Mouse (Mus musculus) hindbrain, embryonic 10.5 days (tissue): ENCODE results near the gene Cyp11a1. TPM values are rescaled to one million over a fixed set of nuclear protein-coding genes. Genes with fewer than 3 reads are reported as not detected.

Source experiments
- DNase-seq: peaks from one replicate; pipeline ENCODE4 v3.0.0-alpha.2; 2017; ENCODE audit warnings: low spot score
- H3K27ac ChIP-seq: fragments of 300-500 bp; sonication (generic); 2 replicates; pipeline ENCODE4 v1.5.1; 2016; ENCODE audit warnings: mild to moderate bottlenecking, moderate library complexity
- H3K27me3 ChIP-seq: fragments of 300-500 bp; sonication (generic); 2 replicates; pipeline ENCODE4 v1.6.1; 2016; ENCODE audit warnings: mild to moderate bottlenecking; ENCODE audit not compliant: poor library complexity, insufficient read depth, severe bottlenecking
- H3K36me3 ChIP-seq: fragments of 300-500 bp; sonication (generic); 2 replicates; pipeline ENCODE4 v1.6.1; 2016; ENCODE audit warnings: mild to moderate bottlenecking, moderate library complexity
- H3K4me1 ChIP-seq: fragments of 300-500 bp; sonication (generic); replicated peaks from 2 replicates; pipeline ENCODE4 v1.6.1; 2016; ENCODE audit warnings: mild to moderate bottlenecking
- H3K4me3 ChIP-seq: fragments of 300-500 bp; sonication (generic); 2 replicates; pipeline ENCODE4 v1.5.1; 2016; ENCODE audit warnings: mild to moderate bottlenecking, moderate library complexity
- H3K9me3 ChIP-seq: fragments of 300-500 bp; sonication (generic); 2 replicates; pipeline ENCODE4 v1.6.1; 2016; ENCODE audit warnings: mild to moderate bottlenecking, moderate library complexity
- WGBS: fragments of 180-500 bp; shearing (Covaris S2); methylation state at CpG from one replicate; pipeline ENCODE4 v1.1.7; 2016; 5-methylcytosine and 5-hydroxymethylcytosine counted together
- polyA plus RNA-seq: library from polyadenylated mRNA; unstranded; fragments of >200 nt; fragmentation: Nextera tagmentation; extraction: Ambion mirVana; gene quantifications from 2 replicates; pipeline ENCODE4 v1.2.1, GENCODE M21; 2016

The Cyp11a1 gene
- polyA plus RNA-seq, 1 experiment from 2014 or later = not detected

- no peak for DNase-seq
- no peak overlapping the region for H3K4me3 ChIP-seq
- peaks cover 50% of the 10 kb centered on the region for H3K4me1 ChIP-seq
- no peak overlapping the region for H3K27ac ChIP-seq
- 78% methylated on average over 12 of the region's 12 CpGs for WGBS
- no peaks in the 10 kb centered on the region; the same call in 1 of the 2 replicates for H3K27me3 ChIP-seq
- peaks cover 8% of the 10 kb centered on the region; the same call in 1 of the 2 replicates for H3K36me3 ChIP-seq
- H3K9me3 ChIP-seq = no peaks in the 10 kb centered on the region
These were observed 40.7 kb upstream of the Cyp11a1 start for GRCm38 (mm10) chr9:57965281-57966185.

DNA sequence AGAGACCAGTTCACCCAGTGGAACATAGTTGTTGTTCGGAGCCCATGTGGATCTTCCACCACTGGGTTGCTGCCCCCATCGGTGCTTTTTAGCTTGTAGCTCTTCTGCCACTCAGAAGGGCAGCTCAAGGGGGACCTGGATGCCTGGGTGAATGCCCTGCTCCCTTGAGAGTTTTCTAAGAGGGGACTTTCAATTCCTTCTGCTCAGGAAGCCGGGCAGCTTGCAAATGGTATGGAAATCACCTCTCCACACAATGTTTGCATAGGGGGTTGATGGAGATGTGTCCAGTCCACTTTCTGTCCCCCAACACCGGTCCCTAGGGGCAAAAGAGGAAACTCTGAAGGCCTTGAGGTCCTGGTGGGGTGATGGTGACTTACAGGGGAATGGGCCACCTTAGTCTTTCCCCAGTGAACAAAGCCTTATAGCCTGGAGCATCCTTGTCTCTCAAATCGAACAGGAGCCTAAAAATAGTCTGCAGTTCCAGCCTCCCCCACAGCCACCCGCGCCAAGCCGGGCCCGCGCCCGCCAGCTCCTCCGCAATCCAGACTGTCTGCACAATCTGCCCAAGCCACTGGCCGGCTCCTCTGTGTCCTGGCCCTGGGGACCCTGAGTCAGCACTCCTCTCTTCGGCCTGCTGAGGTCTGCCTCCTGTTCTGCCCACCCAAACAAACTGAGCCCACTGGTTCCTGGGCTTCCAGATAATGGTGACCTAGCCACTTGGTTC is 38.8 kb upstream of the Cyp11a1 start:
- peaks cover 46% of the 10 kb centered on the region for H3K4me1 ChIP-seq
- no peak overlapping the region for H3K4me3 ChIP-seq
- H3K27me3 ChIP-seq = no peaks in the 10 kb centered on the region
- H3K27ac ChIP-seq = peak overlapping the region; percentile 6; the same call in 1 of the 2 replicates
- H3K9me3 ChIP-seq = no peaks in the 10 kb centered on the region
- WGBS = 79% methylated on average over 14 of the region's 14 CpGs
- no peak for DNase-seq
- no peaks in the 10 kb centered on the region for H3K36me3 ChIP-seq

DNA sequence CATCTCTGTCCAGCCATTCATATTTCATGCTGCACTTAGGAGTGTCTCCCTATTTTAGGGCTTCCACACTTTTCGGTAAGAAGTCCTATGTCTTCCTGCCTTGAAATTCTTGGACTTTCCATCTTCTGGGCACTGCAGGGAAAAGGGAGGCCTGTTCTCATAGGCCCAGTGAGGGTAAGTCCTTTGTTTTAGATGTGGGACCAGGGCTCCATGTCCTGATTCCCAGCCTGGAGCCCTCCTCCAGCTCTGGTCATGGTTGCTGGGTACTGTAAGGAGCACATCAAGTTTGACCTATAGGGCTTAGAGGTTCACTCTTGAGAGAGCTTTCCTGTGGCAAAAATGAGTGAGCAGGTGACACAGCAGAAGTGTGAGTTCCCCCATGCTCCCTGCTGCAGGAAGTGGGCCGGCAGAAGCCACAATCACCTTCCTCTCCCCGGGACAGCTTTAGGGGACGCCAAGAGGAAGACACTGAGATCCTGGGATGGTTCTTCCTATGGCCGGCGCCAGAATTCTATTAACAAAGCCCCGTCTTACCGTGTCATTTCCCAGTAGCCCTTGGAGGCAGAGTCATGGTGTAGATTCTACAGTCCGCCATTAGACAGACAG is 37.9 kb upstream of the Cyp11a1 start:
- Histone ChIP-seq H3K27ac (no peak overlapping the region), H3K4me3 (no peak overlapping the region), H3K27me3 (no peaks in the 10 kb centered on the region), H3K4me1 (peaks cover 47% of the 10 kb centered on the region), H3K36me3 (no peaks in the 10 kb centered on the region), H3K9me3 (no peaks in the 10 kb centered on the region)
- DNase-seq = no peak
- WGBS = 90% methylated on average over 9 of the region's 9 CpGs

GRCm38 (mm10) chr9:57968783-57969542 is 37.2 kb upstream of the Cyp11a1 start:
- 89% methylated on average over 8 of the region's 8 CpGs for WGBS
- peaks cover 50% of the 10 kb centered on the region for H3K4me1 ChIP-seq
- H3K27ac ChIP-seq = no peak overlapping the region; the same call in 1 of the 2 replicates
- no peak for DNase-seq
- H3K9me3 ChIP-seq = no peaks in the 10 kb centered on the region
- H3K36me3 ChIP-seq = no peaks in the 10 kb centered on the region
- no peak overlapping the region for H3K4me3 ChIP-seq
- H3K27me3 ChIP-seq = no peaks in the 10 kb centered on the region

DNA sequence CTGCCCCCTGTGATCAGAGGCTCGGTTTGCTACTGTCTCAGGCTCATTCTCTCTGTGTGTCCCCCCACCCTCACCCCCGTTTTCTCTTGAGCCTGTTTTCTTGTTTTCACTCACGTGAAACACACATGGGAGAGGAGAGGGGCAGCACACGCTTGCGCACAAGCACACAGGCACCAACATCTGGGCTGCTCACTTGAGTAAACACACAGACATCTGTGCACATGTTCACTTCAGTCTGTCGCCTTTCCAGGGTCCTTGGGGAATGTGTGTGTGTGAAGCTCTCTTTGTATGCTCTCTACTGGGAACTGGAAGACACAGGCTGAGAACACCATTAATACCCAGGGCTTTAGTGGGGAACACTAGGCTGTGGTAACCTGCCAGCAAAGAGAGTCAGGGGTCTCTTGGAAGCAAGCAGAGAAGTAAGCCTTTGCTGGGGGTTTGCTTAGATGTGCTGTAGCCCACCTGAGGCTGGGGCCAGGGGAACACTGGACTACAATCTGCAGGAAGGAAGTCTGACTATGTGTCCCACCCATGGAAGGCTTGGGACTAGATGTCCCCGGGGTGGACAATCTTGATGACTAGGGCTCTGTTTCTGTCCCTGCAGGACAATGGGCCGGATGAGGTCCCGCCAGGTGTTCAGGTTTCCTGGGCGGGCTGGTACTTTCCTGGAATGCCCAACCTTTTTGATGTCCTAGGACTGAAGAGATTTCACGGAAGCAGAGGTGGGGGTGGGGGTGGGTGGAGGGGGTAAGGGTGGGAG is 36.3 kb upstream of the Cyp11a1 start:
- Histone ChIP-seq H3K4me3 (no peak overlapping the region), H3K36me3 (no peaks in the 10 kb centered on the region), H3K27me3 (no peaks in the 10 kb centered on the region), H3K4me1 (peaks cover 40% of the 10 kb centered on the region), H3K27ac (peak overlapping the region; percentile 50; the same call in 1 of the 2 replicates), H3K9me3 (no peaks in the 10 kb centered on the region)
- 77% methylated on average over 11 of the region's 11 CpGs for WGBS
- DNase-seq = no peak

DNA sequence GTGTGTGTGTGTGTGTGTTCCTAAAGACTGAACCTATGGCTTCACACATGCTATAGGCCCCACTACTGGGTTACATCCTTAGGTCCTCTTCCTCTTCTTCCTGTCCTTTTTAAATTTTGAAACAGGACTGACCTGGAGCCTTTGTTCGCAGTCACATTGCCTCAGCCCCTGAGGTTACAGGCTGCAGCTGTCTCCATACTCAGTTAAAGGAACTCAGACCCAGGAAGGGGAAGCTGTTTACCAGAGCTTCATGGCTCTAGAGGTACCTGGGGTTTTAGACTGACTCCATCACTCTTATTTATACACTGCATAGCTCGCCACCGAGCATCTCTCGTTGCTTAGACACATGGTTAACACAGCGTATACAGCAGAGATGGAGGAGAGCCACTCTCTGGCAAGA is 34.8 kb upstream of the Cyp11a1 start:
- H3K4me1 ChIP-seq = peaks cover 36% of the 10 kb centered on the region
- H3K27me3 ChIP-seq = no peaks in the 10 kb centered on the region
- DNase-seq = no peak
- WGBS = 94% methylated on average over 5 of the region's 5 CpGs
- H3K27ac ChIP-seq = peak overlapping the region; percentile 56; the same call in 1 of the 2 replicates
- no peak overlapping the region for H3K4me3 ChIP-seq
- H3K9me3 ChIP-seq = no peaks in the 10 kb centered on the region
- H3K36me3 ChIP-seq = no peaks in the 10 kb centered on the region

DNA sequence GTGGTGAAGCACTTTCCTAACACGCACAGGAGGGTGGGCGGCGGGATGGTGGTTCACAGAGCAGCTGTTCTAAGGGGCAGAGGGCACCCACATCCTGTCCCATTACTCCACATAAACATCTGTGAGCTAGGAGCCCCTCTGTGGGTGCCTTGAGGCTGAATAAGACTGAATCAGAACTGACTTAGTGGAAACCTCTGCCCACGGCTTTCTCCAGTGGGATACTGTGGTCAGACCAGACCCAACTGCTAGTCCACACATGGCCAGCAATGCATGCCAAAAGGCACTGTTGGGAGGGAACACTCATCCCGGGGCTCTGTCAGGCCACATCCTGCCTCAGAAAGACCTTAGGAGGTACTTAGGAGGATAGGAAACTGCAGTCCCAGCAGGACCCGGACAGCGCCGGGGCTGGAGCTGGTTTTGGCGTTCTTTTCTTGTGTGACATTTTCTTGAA is 34.0 kb upstream of the Cyp11a1 start:
- Histone ChIP-seq H3K27ac (peak overlapping the region; percentile 56; the same call in 1 of the 2 replicates), H3K4me3 (no peak overlapping the region), H3K27me3 (no peaks in the 10 kb centered on the region), H3K9me3 (no peaks in the 10 kb centered on the region), H3K4me1 (peaks cover 36% of the 10 kb centered on the region), H3K36me3 (no peaks in the 10 kb centered on the region)
- 65% methylated on average over 9 of the region's 9 CpGs for WGBS
- DNase-seq = no peak

DNA sequence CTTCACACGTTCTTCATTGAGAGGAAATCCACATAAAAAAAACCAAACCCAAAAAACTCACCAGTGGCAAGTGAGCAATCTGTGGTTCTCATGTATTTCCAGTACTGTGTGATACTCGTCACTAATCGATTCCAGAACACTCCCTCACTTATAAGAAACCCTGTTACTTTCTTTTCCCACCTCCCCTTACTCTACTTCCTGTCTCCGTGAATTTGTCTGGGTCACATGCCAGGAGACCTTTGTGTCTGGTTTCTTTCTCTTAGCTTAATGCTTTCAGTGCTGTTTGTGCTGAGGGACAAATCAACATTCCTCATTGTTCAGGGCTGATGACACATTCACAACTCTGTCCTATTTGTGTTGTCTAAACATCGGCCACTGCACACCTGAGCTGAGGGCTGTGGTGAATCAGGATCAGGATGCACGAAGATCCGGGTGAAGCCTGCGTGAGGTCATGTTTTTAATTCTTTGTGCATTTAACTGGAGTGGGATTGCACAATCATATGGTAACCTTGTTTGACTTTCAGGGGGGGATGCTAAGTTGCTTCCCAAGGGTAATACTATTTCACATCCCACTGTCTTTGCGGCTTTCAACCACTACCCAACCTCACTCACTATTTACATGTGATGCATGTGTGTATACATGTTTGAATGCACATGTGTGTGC is 33.3 kb upstream of the Cyp11a1 start:
- Histone ChIP-seq H3K4me1 (peaks cover 31% of the 10 kb centered on the region), H3K36me3 (no peaks in the 10 kb centered on the region), H3K4me3 (no peak overlapping the region), H3K9me3 (0 out of 2 replicates have a peak, but pooled peaks cover 4% of the 10 kb centered on the region), H3K27ac (peak overlapping the region; percentile 40), H3K27me3 (no peaks in the 10 kb centered on the region)
- WGBS = 67% methylated on average over 9 of the region's 9 CpGs
- no peak for DNase-seq

- H3K9me3 ChIP-seq = 0 out of 2 replicates have a peak, but pooled peaks cover 4% of the 10 kb centered on the region
- H3K4me3 ChIP-seq = no peak overlapping the region
- H3K27me3 ChIP-seq = no peaks in the 10 kb centered on the region
- DNase-seq = no peak
- 80% methylated on average over 6 of the region's 6 CpGs for WGBS
- no peaks in the 10 kb centered on the region for H3K36me3 ChIP-seq
- H3K4me1 ChIP-seq = peaks cover 31% of the 10 kb centered on the region
- H3K27ac ChIP-seq = peak overlapping the region; percentile 40
These were observed 32.7 kb upstream of the Cyp11a1 start for GRCm38 (mm10) chr9:57973440-57974066.

GRCm38 (mm10) chr9:57974221-57974620 is 32.0 kb upstream of the Cyp11a1 start:
- WGBS = 75% methylated on average over 5 of the region's 5 CpGs
- peaks cover 31% of the 10 kb centered on the region for H3K4me1 ChIP-seq
- no peak overlapping the region for H3K4me3 ChIP-seq
- H3K27me3 ChIP-seq = no peaks in the 10 kb centered on the region
- no peak for DNase-seq
- no peak overlapping the region for H3K27ac ChIP-seq
- 0 out of 2 replicates have a peak, but pooled peaks cover 4% of the 10 kb centered on the region for H3K9me3 ChIP-seq
- no peaks in the 10 kb centered on the region for H3K36me3 ChIP-seq
